Mouse (Mus musculus) ovary, postnatal 10 days (tissue): ENCODE results near the gene Tpra1.

ENCODE experiments used
- DNase-seq: peaks from one replicate; pipeline ENCODE4 v3.0.0; 2022; ENCODE audit warnings: low spot score

Tpra1 gene

GRCm38 (mm10) chr6:88958305-88958704 lies 56.3 kb downstream of the Tpra1 start:
- DNase-seq: no peak

- peak; percentile 24 for DNase-seq
Observed at GRCm38 (mm10) chr6:88959834-88960233, 57.8 kb downstream of the Tpra1 start.

- no peak for DNase-seq
Observed at GRCm38 (mm10) chr6:88960941-88961340, 58.9 kb downstream of the Tpra1 start.
